Mouse (Mus musculus): ENCODE results near the gene Orm3. TPM values are rescaled to one million over a fixed set of nuclear protein-coding genes. Genes with fewer than 3 reads are reported as not detected.
A peak's percentile ranks its signal among the peaks of the same experiment; 100 is the strongest.

The Orm3 gene
- total and polyA plus RNA-seq, 3 experiments, result 2.7 to 3.6 TPM; not detected in 1

DNA sequence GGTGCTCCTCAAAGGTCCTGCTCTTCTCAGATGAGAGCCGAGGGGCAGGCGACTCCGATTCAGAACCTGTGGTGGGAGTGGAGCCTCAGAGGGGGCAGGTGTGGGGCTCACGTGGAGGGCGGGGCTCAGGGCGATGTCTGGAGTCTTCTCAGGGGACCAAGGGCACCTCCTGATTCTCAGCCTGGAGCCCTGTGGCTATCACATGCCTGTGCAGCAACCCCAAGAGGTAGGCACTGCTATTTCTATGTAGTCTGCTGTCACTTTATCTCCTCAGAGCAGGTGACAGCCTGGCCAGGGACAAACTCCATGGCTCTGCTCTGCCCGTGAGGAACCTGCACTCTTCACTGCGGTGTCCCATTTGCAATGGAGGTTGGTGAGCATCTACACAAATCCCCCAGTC, 17.4 kb downstream of the Orm3 start:
- Histone ChIP-seq H3K27me3 (ENCODE audit: control insufficient read depth, insufficient read depth, low read length) (no peaks in the 10 kb centered on the region), H3K27ac (no peak overlapping the region), H3K4me1 (ENCODE audit: control insufficient read depth, insufficient read depth, low read length) (no peaks in the 10 kb centered on the region), H3K36me3 (ENCODE audit: control insufficient read depth, insufficient read depth, low read length) (no peaks in the 10 kb centered on the region), H3K79me2 (replicated peaks; ENCODE audit: control insufficient read depth, insufficient read depth, low read length) (no peaks in the 10 kb centered on the region), H3K4me3 (no peak overlapping the region), H3K9ac (ENCODE audit: low read depth, low read length) (no peak overlapping the region)
- intact Hi-C loops (cut with DNase I), result no loop called here
- TF ChIP-seq POLR2A (IDR thresholded peaks at IDR 0.05; ENCODE audit: insufficient read depth, low read depth, low read length) (no peak), EP300 (IDR thresholded peaks at IDR 0.05; ENCODE audit: insufficient read depth, low read depth, low read length) (no peak), CTCF (IDR thresholded peaks at IDR 0.05) (no peak)
- WGBS, result 90% methylated on average over 8 of the region's 8 CpGs
- no peak for DNase-seq

DNA sequence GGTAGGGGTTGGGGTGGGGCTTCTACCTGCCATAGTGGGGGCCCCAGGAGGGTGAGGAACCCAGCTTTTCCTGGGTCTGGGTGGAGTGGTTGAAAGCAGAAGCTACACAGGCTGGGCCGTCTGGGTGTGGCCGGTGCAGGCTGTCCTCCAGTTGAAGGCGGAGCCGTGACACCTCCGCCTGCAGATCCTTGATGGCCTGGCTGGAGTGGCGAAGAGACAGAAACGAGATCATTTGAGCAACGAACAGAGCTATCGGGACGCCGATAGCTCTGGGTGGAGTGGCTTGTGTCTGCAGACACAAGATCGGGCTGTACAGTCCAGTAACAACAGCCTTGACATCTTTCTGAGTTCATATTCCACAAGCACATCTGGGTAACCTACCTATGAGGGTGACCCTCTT, 18.4 kb downstream of the Orm3 start:
- no peaks in the 10 kb centered on the region for H3K27me3 ChIP-seq (ENCODE audit: control insufficient read depth, insufficient read depth, low read length)

DNA sequence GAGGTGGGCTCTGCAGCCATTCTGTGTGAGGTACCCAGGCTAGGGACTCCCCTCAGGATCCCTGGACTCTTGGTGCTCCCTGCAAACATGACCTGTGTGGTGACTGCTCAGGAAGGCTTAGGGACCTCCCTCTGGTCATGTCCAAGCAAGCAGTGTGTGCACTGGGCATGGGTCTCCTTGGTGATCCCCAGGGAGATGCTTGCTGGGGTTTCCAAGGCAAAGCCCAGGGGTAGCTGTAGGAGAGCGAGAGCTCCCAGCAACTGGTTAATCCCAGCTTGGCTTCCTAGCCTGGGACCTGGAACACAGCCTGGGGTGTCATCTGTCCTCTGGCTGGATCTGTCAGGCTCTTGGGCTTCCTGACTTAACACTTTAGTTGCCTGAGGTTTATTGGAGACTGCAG, 19.4 kb downstream of the Orm3 start:
- WGBS, result 89% methylated on average over 1 of the region's 1 CpGs
- TF ChIP-seq CTCF (IDR thresholded peaks at IDR 0.05) (no peak), POLR2A (IDR thresholded peaks at IDR 0.05; ENCODE audit: insufficient read depth, low read depth, low read length) (no peak), EP300 (IDR thresholded peaks at IDR 0.05; ENCODE audit: insufficient read depth, low read depth, low read length) (no peak)
- peak in 1 of 2 experiments; percentile 35 for DNase-seq
- H3K36me3 ChIP-seq (ENCODE audit: control insufficient read depth, insufficient read depth, low read length), result no peaks in the 10 kb centered on the region
- no peak overlapping the region for H3K4me3 ChIP-seq
- no peaks in the 10 kb centered on the region for H3K27me3 ChIP-seq (ENCODE audit: control insufficient read depth, insufficient read depth, low read length)
- H3K79me2 ChIP-seq (replicated peaks; ENCODE audit: control insufficient read depth, insufficient read depth, low read length), result no peaks in the 10 kb centered on the region
- intact Hi-C loops (cut with DNase I), result no loop called here
- H3K4me1 ChIP-seq (ENCODE audit: control insufficient read depth, insufficient read depth, low read length), result no peaks in the 10 kb centered on the region
- no peak overlapping the region for H3K27ac ChIP-seq
- no peak overlapping the region for H3K9ac ChIP-seq (ENCODE audit: low read depth, low read length)

More for the DNA sequence above, 18.4 kb downstream of the Orm3 start:
- Histone ChIP-seq H3K9ac (ENCODE audit: low read depth, low read length) (no peak overlapping the region), H3K36me3 (ENCODE audit: control insufficient read depth, insufficient read depth, low read length) (no peaks in the 10 kb centered on the region), H3K4me3 (no peak overlapping the region), H3K79me2 (replicated peaks; ENCODE audit: control insufficient read depth, insufficient read depth, low read length) (no peaks in the 10 kb centered on the region), H3K4me1 (ENCODE audit: control insufficient read depth, insufficient read depth, low read length) (no peaks in the 10 kb centered on the region), H3K27ac (no peak overlapping the region)
- DNase-seq, result no peak
- intact Hi-C loops (cut with DNase I), result no loop called here
- TF ChIP-seq POLR2A (IDR thresholded peaks at IDR 0.05; ENCODE audit: insufficient read depth, low read depth, low read length) (no peak), EP300 (IDR thresholded peaks at IDR 0.05; ENCODE audit: insufficient read depth, low read depth, low read length) (no peak), CTCF (IDR thresholded peaks at IDR 0.05) (no peak)
- WGBS, result 77% methylated on average over 12 of the region's 12 CpGs

DNA sequence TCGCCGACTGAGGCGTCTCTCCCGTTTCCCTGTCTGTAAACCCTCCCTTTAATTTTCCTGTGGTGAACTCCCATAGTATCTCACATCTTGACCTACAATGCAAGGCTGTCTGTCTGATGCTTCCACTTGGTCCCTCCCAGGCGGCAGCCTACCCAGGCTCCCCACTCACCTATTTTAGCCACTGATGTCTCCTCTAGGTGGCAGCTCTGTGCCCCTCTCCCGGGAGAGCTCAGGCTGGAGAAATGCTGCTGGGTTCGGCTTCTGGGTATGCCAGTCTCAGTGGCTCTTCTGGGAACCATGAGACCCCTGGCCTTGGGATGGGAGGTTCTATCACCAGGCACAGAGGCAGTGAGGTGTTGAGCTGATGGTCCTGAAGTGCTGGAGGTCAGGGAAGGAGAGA, 21.5 kb downstream of the Orm3 start:
- 78% methylated on average over 7 of the region's 7 CpGs for WGBS
- Histone ChIP-seq H3K79me2 (replicated peaks; ENCODE audit: control insufficient read depth, insufficient read depth, low read length) (no peaks in the 10 kb centered on the region), H3K36me3 (ENCODE audit: control insufficient read depth, insufficient read depth, low read length) (no peaks in the 10 kb centered on the region), H3K9ac (ENCODE audit: low read depth, low read length) (no peak overlapping the region), H3K4me1 (ENCODE audit: control insufficient read depth, insufficient read depth, low read length) (no peaks in the 10 kb centered on the region), H3K4me3 (no peak overlapping the region), H3K27me3 (ENCODE audit: control insufficient read depth, insufficient read depth, low read length) (no peaks in the 10 kb centered on the region), H3K27ac (no peak overlapping the region)
- TF ChIP-seq CTCF (IDR thresholded peaks at IDR 0.05), result peak; percentile 30
- no peak for TF ChIP-seq POLR2A (IDR thresholded peaks at IDR 0.05; ENCODE audit: insufficient read depth, low read depth, low read length)
- intact Hi-C loops (cut with DNase I), result no loop called here
- DNase-seq, result no peak

DNA sequence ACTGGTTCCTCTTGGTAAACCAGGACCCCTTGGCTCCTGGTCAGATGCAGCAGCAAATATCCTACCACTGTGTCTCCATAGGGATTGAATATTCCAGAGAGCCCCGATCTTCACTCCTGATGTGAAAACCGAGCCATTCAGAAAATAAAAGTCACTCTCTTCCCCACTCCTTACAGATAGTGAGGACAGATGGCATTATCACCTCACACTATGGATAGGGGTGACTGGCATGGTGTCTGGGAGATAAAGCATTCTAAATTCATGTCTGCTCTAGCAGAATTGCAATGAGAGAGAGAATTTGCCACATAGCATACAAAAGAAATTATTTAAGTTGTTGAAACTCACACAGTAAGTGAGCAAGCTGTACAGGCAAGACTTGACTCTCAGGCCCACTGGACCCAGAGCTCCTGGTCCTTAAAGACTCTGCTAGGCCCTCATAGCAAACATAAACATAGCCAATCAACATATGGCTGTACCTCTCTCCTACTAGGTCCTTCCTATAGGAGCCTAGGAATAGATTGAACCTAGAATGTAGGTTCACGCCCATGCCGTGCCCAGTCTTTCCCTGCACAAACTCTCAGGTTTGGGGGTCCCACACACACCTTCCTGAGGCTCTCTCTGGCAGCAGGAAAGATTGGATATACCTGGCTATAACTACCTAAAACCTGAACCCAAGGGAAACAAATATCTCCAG, 26.9 kb downstream of the Orm3 start:
- 91% methylated on average over 4 of the region's 4 CpGs for WGBS
- intact Hi-C loops (cut with DNase I), result no loop called here

DNA sequence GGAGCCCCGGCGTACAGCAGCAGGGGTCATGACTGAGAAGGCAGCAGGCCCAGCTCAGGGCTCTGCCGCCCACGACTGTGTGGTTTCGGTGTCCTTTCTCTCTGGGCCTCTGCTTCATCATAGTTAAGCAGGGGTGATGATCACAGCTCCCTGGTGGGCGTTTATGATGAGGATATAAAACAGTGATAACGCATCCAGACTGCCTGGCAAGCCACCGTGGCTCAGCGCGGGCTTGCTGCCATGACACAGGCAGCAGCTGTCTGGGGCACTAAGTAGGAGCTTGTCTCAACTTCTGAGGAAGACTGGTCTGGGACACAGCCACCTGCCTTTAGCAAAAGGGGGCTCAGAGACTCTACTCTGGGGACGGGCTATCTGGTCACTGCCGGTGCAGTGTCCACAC, 27.5 kb downstream of the Orm3 start:
- Histone ChIP-seq H3K4me1 (ENCODE audit: control insufficient read depth, insufficient read depth, low read length) (no peaks in the 10 kb centered on the region), H3K36me3 (ENCODE audit: control insufficient read depth, insufficient read depth, low read length) (no peaks in the 10 kb centered on the region), H3K79me2 (replicated peaks; ENCODE audit: control insufficient read depth, insufficient read depth, low read length) (no peaks in the 10 kb centered on the region), H3K27ac (no peak overlapping the region), H3K27me3 (ENCODE audit: control insufficient read depth, insufficient read depth, low read length) (no peaks in the 10 kb centered on the region), H3K9ac (ENCODE audit: low read depth, low read length) (no peak overlapping the region), H3K4me3 (no peak overlapping the region)
- no peak for DNase-seq
- 82% methylated on average over 12 of the region's 12 CpGs for WGBS
- intact Hi-C loops (cut with DNase I), result no loop called here
- TF ChIP-seq EP300 (IDR thresholded peaks at IDR 0.05; ENCODE audit: insufficient read depth, low read depth, low read length) (no peak), CTCF (IDR thresholded peaks at IDR 0.05) (no peak), POLR2A (IDR thresholded peaks at IDR 0.05; ENCODE audit: insufficient read depth, low read depth, low read length) (no peak)

More for the DNA sequence above, 26.9 kb downstream of the Orm3 start:
- Histone ChIP-seq H3K9ac (ENCODE audit: low read depth, low read length) (no peak overlapping the region), H3K36me3 (ENCODE audit: control insufficient read depth, insufficient read depth, low read length) (no peaks in the 10 kb centered on the region), H3K27me3 (ENCODE audit: control insufficient read depth, insufficient read depth, low read length) (no peaks in the 10 kb centered on the region), H3K4me1 (ENCODE audit: control insufficient read depth, insufficient read depth, low read length) (no peaks in the 10 kb centered on the region), H3K27ac (no peak overlapping the region), H3K79me2 (replicated peaks; ENCODE audit: control insufficient read depth, insufficient read depth, low read length) (no peaks in the 10 kb centered on the region), H3K4me3 (no peak overlapping the region)
- no peak for DNase-seq
- no peak for TF ChIP-seq CTCF (IDR thresholded peaks at IDR 0.05)
- no peak for TF ChIP-seq EP300 (IDR thresholded peaks at IDR 0.05; ENCODE audit: insufficient read depth, low read depth, low read length)
- no peak for TF ChIP-seq POLR2A (IDR thresholded peaks at IDR 0.05; ENCODE audit: insufficient read depth, low read depth, low read length)
